Mouse (Mus musculus) cerebellum, adult 2 months (tissue): ENCODE data around the gene Ebf1. TPM values are rescaled to one million over a fixed set of nuclear protein-coding genes. Genes with fewer than 3 reads are reported as not detected.

Experiments
- DNase-seq, 2 experiments: peaks; one replicate each; pipeline ENCODE4 v3.0.0; 2021
- H3K27ac ChIP-seq: fragments of 200-500 bp; 2 replicates; pipeline ENCODE4 v1.5.1; 2012; ENCODE audit warnings: low read length, control low read depth, inconsistent platforms; ENCODE audit not compliant: insufficient read depth
- H3K27me3 ChIP-seq: fragments of 200-500 bp; 2 replicates; pipeline ENCODE4 v1.6.1; 2012; ENCODE audit warnings: inconsistent platforms, mild to moderate bottlenecking, low read length, moderate library complexity; ENCODE audit not compliant: control insufficient read depth, insufficient read depth
- H3K4me1 ChIP-seq: fragments of 200-500 bp; 2 replicates; pipeline ENCODE4 v1.6.1; 2011; ENCODE audit warnings: low read length; ENCODE audit not compliant: control insufficient read depth, insufficient read depth
- H3K4me3 ChIP-seq: fragments of 200-500 bp; replicated peaks from 2 replicates; pipeline ENCODE3; 2011; ENCODE audit warnings: mild to moderate bottlenecking, low read depth, low read length, control low read depth; ENCODE audit not compliant: insufficient read depth
- CTCF ChIP-seq: fragments of 200-500 bp; IDR thresholded peaks from 2 replicates; pipeline ENCODE4 v1.5.1; 2011; ENCODE audit warnings: low read depth, mild to moderate bottlenecking, control low read depth, low read length, moderate library complexity, borderline replicate concordance; ENCODE audit not compliant: insufficient read depth
- POLR2A ChIP-seq: fragments of 200-500 bp; IDR thresholded peaks from 2 replicates; pipeline ENCODE4 v1.6.1; 2011; ENCODE audit warnings: low read length, control low read depth, borderline replicate concordance; ENCODE audit not compliant: insufficient read depth
- WGBS: fragments of 180-500 bp; shearing (Covaris S2); methylation state at CpG from one replicate; pipeline ENCODE4 v1.1.7; 2018; 5-methylcytosine and 5-hydroxymethylcytosine counted together
- polyA plus RNA-seq: library from polyadenylated mRNA; depleted of rRNA; stranded (reverse); fragments of >200 nt; gene quantifications from 2 replicates; pipeline ENCODE4 v1.2.3, GENCODE M21; 2012

The Ebf1 gene
- polyA plus RNA-seq, 1 experiment, result 24.9 TPM

DNA sequence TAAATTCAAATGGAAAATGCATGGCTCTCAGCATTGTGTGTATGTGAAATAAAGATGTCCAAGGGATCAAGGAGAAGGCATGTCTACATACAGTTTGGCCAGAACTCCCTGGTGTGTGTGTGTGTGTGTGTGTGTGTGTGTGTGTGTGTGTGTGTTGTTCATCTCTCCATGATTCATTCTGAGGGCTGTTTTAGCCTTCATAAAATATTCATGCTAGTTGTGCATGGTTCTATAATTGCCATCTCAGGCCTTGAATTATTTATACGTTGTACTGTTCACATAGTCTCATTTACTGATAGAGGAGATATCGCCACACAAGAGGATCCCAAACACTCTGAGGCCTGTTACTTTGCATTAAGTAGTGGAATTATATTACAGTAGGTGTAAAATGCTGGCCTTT is 220.5 kb downstream of the Ebf1 start:
- H3K4me1 ChIP-seq, result no peaks in the 10 kb centered on the region
- no peaks in the 10 kb centered on the region for H3K27me3 ChIP-seq
- TF ChIP-seq POLR2A (no peak), CTCF (no peak)
- WGBS, result 95% methylated on average over 2 of the region's 2 CpGs
- no peak overlapping the region for H3K27ac ChIP-seq
- H3K4me3 ChIP-seq, result no peak overlapping the region
- no peak for DNase-seq

DNA sequence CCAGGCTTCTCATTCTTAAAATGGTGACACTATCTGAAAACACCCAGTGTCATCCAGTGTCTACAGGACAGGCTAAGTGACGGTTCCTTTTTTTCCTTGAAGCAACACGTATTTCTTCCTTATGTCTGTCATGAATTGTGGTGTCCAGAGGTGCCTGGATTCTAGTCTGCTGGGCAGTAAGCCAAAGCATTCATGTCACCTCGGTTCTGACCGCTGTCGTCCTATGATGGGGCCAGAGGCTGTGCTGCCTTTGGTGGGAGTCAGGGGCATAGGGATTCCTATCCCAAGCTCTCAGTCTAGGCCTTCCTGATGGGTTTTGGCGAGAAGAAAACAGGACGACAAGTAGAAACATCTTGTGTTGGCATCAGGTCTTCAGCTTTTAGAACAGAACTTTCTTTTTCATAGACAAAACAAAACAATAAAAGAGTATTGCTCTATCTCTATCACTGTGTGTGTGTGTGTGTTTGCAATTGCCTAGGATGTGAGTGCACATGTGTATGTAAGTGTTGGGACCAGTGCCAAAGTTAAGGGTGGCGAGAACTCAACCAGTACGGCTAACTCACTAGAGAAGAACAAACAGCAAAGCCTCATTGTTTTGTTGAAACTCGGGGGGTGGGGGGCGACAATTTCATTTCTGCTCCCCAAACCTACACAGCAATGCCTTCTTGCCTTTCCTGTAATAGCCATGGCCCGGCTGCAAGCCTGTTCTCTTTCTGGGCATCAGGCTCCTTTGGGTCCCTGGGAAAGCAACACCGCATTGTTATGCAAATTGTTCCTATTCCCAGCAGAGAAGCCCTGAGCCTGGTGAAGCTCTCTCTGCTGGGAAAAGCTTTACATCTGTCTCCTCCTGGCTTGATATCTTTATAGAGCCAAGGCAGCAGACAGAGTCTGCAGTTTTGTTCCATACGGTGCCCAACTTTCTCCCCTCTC is 224.3 kb downstream of the Ebf1 start:
- no peak overlapping the region for H3K4me3 ChIP-seq
- H3K27me3 ChIP-seq, result no peaks in the 10 kb centered on the region
- DNase-seq, result no peak
- 58% methylated on average over 14 of the region's 14 CpGs for WGBS
- TF ChIP-seq CTCF (no peak), POLR2A (no peak)
- no peak overlapping the region for H3K27ac ChIP-seq
- no peaks in the 10 kb centered on the region for H3K4me1 ChIP-seq

DNA sequence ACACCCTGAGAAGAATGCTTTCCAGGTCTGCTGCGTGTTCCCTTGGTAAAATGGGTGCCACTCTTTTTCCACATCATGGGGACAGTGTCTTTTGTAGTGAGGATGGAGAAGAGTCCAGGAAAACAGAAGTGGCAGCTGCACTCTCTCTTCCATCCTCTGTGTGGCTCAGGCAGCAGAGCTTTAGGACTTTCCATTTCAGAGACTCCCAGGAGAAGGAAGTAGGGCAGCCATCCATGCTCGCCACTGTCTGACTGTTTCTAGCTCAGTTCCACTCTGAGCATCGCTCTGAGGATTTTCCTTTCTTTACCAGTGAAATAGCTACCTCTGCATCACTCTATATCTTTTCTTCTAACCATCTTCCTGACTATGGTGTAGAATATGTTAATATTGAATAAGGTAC is 234.8 kb downstream of the Ebf1 start:
- Histone ChIP-seq H3K27ac (no peak overlapping the region), H3K4me1 (no peaks in the 10 kb centered on the region; the same call in none of the 2 replicates), H3K4me3 (no peak overlapping the region), H3K27me3 (no peaks in the 10 kb centered on the region; the same call in 1 of the 2 replicates)
- 76% methylated on average over 3 of the region's 3 CpGs for WGBS
- no peak for DNase-seq
- TF ChIP-seq CTCF (no peak), POLR2A (no peak)

DNA sequence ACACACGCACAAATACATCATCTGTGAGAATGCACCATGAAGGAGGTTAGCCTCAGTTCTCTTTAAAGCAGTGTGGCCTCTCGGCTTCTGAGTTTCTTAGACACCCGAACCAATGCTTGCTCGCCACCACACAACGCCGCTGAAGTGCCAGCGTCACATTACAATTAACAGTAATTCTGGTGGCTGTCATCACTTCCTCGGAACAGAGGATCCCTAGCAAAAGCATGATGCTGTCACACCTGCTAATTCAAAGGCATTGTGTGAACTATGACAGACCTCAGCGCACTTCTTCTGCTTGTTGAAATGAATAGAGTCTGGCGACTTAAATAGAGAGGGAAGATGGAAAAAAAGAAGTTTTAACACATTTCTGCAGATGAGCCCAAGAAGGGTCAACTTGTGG is 235.8 kb downstream of the Ebf1 start:
- Histone ChIP-seq H3K27ac (no peak overlapping the region), H3K4me1 (no peaks in the 10 kb centered on the region; the same call in none of the 2 replicates), H3K4me3 (no peak overlapping the region), H3K27me3 (no peaks in the 10 kb centered on the region; the same call in 1 of the 2 replicates)
- 95% methylated on average over 10 of the region's 10 CpGs for WGBS
- no peak for DNase-seq
- TF ChIP-seq POLR2A (no peak), CTCF (no peak)

DNA sequence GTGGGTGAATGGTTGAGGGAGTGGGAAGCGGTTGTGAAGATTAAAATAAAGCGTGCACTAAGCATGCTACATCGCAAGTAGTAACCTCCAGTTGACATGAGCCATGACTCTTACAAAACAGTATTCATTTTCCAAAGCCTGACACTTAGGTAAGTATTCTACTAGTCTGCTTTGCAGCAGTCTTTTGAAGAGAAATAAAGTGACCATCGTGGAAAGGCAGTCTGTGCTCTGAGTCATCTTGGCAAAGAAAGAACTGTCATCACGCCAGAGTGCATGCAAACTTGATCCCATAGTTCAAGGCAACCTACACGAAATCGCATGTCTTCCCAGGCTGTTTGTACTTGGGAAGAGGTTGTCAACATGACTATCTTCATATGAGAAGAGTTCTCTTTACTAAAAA is 237.4 kb downstream of the Ebf1 start:
- DNase-seq, result peak in 1 of 2 experiments; percentile 22
- TF ChIP-seq POLR2A (no peak), CTCF (no peak)
- Histone ChIP-seq H3K4me3 (no peak overlapping the region), H3K4me1 (no peaks in the 10 kb centered on the region; the same call in none of the 2 replicates), H3K27ac (no peak overlapping the region), H3K27me3 (no peaks in the 10 kb centered on the region; the same call in 1 of the 2 replicates)
- WGBS, result 61% methylated on average over 7 of the region's 7 CpGs

DNA sequence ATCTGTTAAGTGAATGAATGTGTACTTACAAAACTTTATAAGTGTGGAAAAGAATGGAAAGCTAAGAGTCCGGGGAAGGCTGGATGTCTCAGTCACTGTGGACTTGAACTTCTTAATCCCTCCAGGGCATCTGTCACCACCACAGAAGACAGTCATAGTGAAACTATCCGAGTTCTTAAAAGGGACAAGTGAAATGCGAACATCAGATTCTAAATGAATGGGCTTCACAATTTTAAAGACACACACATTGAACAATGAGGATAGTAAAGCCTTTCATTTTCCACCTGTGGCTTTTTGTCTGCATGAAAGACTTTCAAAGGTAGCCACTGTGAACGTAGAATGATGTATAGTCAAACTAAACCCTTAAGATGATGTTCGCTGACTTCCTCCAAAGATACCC is 244.0 kb downstream of the Ebf1 start:
- H3K27me3 ChIP-seq, result no peaks in the 10 kb centered on the region
- H3K4me1 ChIP-seq, result peaks cover 3% of the 10 kb centered on the region; the same call in 1 of the 2 replicates
- H3K4me3 ChIP-seq, result no peak overlapping the region
- WGBS, result 87% methylated on average over 5 of the region's 5 CpGs
- TF ChIP-seq POLR2A (no peak), CTCF (no peak)
- no peak for DNase-seq
- no peak overlapping the region for H3K27ac ChIP-seq

DNA sequence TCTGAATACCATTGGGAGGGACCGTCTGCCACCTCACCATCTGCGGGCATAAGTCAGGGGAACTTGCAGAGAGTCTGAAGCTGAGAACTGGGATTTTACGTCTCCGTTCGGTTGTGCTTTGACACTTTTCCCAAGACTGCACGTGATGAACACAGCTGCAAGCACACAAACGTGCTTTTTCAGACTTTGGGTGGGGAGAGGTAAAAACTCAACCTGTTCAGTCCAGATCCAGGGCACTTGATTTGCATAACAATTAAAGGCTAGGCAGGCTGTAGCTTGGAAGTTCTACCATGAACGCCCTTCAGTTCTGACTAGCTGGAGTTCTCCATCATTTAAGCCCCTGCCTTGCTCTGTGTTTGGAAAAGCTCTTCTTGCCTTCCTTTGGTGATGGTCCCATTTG is 246.8 kb downstream of the Ebf1 start:
- no peak for DNase-seq
- Histone ChIP-seq H3K4me1 (peaks cover 16% of the 10 kb centered on the region), H3K27ac (no peak overlapping the region), H3K27me3 (no peaks in the 10 kb centered on the region), H3K4me3 (no peak overlapping the region)
- WGBS, result 81% methylated on average over 8 of the region's 8 CpGs
- TF ChIP-seq CTCF (no peak), POLR2A (no peak)

DNA sequence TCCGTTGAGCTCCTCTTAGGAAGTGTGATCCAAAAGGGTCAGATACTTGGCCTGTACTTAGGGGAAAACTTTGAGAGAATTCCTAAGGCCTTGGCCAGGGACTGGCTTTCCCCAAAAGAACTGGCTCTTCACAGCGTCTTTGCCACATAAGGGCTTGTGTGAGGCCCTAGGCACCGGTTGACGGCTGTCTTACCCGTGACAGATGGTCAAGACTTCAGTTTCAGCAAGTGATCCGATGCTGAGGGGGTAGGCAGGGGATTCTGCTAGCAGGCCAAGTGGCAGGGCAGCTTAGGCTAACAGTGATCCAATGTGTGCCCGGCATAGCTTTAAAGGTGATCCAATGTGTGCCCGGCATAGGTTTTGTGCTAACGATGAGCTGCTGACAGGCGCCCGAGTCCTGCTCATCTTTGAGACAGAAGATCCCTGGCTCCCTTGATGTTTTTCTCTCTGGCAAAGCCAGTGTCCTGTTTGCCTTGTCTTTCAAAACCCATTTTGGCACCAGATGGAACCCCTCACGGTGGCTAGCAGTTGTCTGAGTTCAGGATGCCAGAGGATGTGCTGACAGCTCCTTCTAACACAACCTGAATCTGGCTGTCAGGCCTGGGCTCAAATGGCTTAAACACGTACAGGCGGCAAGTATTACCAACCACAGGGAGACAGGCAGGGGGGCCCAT is 249.5 kb downstream of the Ebf1 start:
- 8% methylated on average over 14 of the region's 14 CpGs for WGBS

More for the DNA sequence above, 249.5 kb downstream of the Ebf1 start:
- H3K27ac ChIP-seq, result peak overlapping the region; percentile 35; the same call in 1 of the 2 replicates
- H3K27me3 ChIP-seq, result no peaks in the 10 kb centered on the region
- H3K4me3 ChIP-seq, result no peak overlapping the region
- peak; percentile 78 to 86 for DNase-seq
- H3K4me1 ChIP-seq, result peaks cover 16% of the 10 kb centered on the region
- no peak for TF ChIP-seq POLR2A
- no peak for TF ChIP-seq CTCF
